Mouse (Mus musculus) splenic B cell, adult 2 months (primary cell): ENCODE results near the gene 4930415O20Rik.
A peak's percentile ranks its signal among the peaks of the same experiment; 100 is the strongest.

Source experiments
- DNase-seq: peaks from one replicate; pipeline ENCODE4 v3.0.0-alpha.2; 2011; ENCODE audit warnings: low read depth, low spot score
- H3K27me3 ChIP-seq: 2 replicates; pipeline ENCODE4 v1.6.1; 2012; ENCODE audit warnings: mild to moderate bottlenecking, low read length, moderate library complexity, mixed read lengths; ENCODE audit not compliant: control insufficient read depth, poor library complexity, insufficient read depth, severe bottlenecking
- H3K36me3 ChIP-seq: 2 replicates; pipeline ENCODE4 v1.6.1; 2012; ENCODE audit warnings: mild to moderate bottlenecking, low read length, moderate library complexity, mixed read lengths; ENCODE audit not compliant: control insufficient read depth, poor library complexity, insufficient read depth, severe bottlenecking

Gene 4930415O20Rik

GRCm38 (mm10) chr15:98606739-98607138 is 35.9 kb downstream of the 4930415O20Rik start:
- H3K27me3 ChIP-seq, result peaks cover 5% of the 10 kb centered on the region; the same call in 1 of the 2 replicates
- no peak for DNase-seq
- no peaks in the 10 kb centered on the region for H3K36me3 ChIP-seq

DNA sequence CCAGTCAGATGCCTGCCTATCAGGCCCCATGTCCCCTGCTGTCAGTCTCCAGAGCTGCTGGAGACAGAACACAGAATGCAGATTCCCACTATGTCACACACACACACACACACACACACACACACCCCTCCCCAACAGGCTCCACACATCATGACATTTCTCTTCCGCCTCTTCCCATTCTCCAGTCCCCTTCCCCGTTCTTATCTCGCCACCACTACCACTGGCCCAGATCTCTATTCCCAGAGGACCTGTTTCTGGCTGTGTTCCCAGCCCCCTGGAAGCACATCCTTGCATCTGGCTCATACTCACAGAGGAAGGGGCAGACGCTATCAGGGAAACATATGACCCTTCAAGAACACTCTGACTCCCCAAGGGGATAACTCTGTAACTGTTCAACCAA is 36.8 kb downstream of the 4930415O20Rik start:
- H3K36me3 ChIP-seq, result no peaks in the 10 kb centered on the region
- no peak for DNase-seq
- H3K27me3 ChIP-seq, result peaks cover 5% of the 10 kb centered on the region; the same call in 1 of the 2 replicates

DNA sequence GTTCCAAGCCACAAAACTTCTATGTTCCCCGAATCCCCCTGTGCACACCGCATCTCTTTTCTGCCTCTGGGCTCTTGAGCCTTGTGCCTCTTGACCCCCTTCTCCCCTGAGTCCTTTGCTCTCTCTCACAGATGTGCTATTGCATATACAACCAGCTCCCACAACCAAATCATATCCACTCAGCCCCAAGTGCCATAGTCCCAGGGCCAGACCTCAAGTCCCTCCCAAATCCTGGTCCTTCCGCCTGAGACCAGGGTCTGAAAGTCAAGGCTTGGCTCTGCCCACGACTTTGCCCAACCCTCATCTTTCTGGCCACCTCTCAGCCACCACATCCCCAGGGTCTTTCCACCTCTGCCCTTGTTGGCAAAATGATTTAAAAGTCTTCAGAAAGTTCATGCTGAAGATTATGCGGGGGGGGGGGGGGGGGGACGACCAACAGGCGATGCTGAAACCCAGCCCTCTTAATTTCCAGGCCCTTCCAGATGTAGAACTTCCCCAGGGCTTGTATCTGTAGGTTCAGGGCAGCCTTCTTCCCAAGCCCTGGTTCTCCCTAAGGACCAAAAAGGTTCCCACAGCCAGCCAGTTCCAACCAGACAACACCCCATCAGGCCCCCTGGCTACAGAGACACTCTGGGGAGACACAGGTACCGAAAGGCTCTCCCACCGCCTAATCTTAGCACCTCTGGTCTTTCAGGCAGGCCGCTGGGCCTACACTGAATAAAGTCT is 37.4 kb downstream of the 4930415O20Rik start:
- Histone ChIP-seq H3K27me3 (peaks cover 5% of the 10 kb centered on the region; the same call in 1 of the 2 replicates), H3K36me3 (no peaks in the 10 kb centered on the region)
- no peak for DNase-seq

DNA sequence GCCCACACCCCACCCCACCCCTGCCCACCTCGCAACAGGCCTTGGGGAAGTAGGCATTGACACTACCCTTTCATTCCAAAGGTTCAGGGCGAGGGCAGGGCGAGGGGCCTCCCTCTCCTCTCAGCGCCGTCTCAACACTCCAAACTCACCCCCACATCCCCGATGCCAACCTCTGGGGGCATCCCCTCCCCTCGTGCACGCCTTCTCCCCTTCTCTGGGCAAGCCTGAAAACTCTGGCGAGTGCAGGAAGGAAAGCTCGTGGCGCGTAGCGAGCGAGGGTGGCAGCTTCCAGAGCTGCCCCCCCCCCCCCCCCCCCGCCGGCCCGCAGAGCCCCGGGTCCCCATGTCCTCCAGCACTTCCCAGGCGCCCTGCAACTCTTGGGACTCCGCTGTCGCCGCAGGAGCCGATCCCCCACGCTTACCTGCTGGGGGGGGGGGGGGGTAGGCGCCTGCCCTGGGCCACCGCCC is 38.0 kb downstream of the 4930415O20Rik start:
- DNase-seq, result peak; percentile 18
- peaks cover 5% of the 10 kb centered on the region; the same call in 1 of the 2 replicates for H3K27me3 ChIP-seq
- H3K36me3 ChIP-seq, result no peaks in the 10 kb centered on the region

DNA sequence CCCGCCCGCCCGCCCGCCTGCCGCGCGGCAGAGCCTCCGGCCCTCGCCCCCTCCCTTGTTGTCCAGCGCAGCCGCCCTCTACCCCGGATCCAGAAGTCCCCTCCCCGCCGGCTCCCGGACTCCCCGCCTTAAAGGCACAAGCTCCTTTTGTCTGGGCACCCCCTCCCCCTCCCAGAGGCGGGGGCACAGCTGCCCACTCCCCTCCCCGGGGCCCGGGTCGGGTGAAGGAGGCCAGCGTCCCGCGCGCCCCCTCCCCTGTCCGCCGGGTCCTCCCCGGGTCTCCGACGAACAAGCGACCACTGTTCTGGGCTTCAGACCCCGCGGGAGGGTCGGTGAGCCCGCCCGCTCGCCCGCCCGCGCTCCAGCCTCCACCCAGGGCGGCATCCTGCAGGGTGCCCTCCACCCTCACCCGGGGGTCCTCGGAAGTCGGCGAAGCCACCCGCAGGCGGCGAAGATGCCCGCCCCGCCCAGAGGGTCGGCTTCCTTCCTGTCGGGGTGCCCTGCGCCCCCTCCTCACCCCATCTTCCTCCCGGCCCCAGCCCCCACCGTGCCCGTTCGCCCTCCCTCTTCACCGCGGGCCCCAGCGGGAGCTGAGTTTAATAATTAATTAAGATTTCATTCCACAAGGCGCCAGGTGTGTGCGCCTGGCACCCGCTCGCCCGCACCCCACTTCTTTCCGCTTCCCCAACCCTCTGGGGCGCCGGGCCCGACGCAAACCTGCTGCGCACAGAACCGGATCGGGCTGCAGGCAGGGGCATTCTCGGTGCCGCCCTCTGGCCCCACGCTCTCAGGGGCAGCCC is 38.7 kb downstream of the 4930415O20Rik start, which contains the start of gene Adcy6:
Gene Adcy6 (minus strand): TSS at position 746 of the 800 bp plus-strand sequence.
- DNase-seq, result peak; percentile 36
- Histone ChIP-seq H3K27me3 (peaks cover 5% of the 10 kb centered on the region; the same call in 1 of the 2 replicates), H3K36me3 (no peaks in the 10 kb centered on the region)

DNA sequence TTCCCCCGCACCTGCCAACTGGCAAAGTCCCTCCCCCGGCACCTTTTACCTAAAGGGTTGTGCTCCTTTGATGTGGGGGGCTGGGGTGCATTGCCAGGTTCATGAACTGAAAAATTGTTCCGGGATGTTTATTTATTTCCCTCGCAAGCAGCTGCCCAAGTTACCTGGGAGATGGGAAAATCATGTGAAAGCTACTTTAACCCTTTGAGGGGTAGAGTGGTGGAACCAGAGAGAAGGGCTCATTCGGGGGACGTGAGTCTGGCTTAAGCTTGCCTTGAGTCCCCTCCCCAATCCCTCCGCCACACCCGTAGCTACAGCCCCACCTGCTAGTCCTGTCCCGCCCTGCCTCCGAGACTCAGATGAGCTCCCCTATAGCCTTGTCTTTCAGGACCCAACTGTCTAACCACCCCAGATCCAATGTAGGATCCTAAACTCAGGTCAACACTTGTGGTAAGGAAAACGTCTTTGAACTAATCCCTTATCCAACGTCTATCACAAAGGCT is 39.4 kb downstream of the 4930415O20Rik start:
- Histone ChIP-seq H3K27me3 (peaks cover 5% of the 10 kb centered on the region; the same call in 1 of the 2 replicates), H3K36me3 (no peaks in the 10 kb centered on the region)
- DNase-seq, result no peak

- DNase-seq, result no peak
Observed at GRCm38 (mm10) chr15:98612229-98612628, 41.4 kb downstream of the 4930415O20Rik start.

GRCm38 (mm10) chr15:98614551-98614950 is 43.7 kb downstream of the 4930415O20Rik start:
- no peak for DNase-seq

More at GRCm38 (mm10) chr15:98612229-98612628, 41.4 kb downstream of the 4930415O20Rik start:
- Histone ChIP-seq H3K36me3 (no peaks in the 10 kb centered on the region), H3K27me3 (peaks cover 5% of the 10 kb centered on the region; the same call in 1 of the 2 replicates)

GRCm38 (mm10) chr15:98614971-98615370 is 44.2 kb downstream of the 4930415O20Rik start:
- no peak for DNase-seq
- no peaks in the 10 kb centered on the region for H3K36me3 ChIP-seq
- H3K27me3 ChIP-seq, result 0 out of 2 replicates have a peak, but pooled peaks cover 1% of the 10 kb centered on the region

More at GRCm38 (mm10) chr15:98614551-98614950, 43.7 kb downstream of the 4930415O20Rik start:
- no peaks in the 10 kb centered on the region for H3K36me3 ChIP-seq
- peaks cover 2% of the 10 kb centered on the region; the same call in 1 of the 2 replicates for H3K27me3 ChIP-seq

DNA sequence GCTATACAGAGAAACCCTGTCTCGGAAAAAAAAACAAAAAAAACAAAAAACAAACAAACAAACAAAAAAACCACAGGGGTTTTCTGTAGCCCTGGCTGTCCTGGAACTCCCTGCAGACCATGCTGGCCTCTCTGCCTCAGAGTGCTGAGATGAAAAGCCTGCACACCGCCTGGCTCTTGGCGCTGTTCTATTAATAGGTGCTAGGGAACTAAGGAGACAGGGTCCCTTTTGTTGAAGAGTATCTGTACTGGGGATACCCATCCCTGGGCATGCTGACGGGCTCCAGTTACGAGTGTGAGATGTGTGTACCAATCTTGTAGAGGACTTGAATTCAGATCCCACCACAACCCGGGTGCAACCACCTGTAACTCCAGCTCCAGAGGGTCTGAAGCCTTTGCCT is 44.9 kb downstream of the 4930415O20Rik start:
- Histone ChIP-seq H3K36me3 (no peaks in the 10 kb centered on the region), H3K27me3 (0 out of 2 replicates have a peak, but pooled peaks cover 1% of the 10 kb centered on the region)
- no peak for DNase-seq

GRCm38 (mm10) chr15:98616362-98617175 is 45.8 kb downstream of the 4930415O20Rik start:
- Histone ChIP-seq H3K27me3 (0 out of 2 replicates have a peak, but pooled peaks cover 1% of the 10 kb centered on the region), H3K36me3 (no peaks in the 10 kb centered on the region)
- peak; percentile 5 for DNase-seq

DNA sequence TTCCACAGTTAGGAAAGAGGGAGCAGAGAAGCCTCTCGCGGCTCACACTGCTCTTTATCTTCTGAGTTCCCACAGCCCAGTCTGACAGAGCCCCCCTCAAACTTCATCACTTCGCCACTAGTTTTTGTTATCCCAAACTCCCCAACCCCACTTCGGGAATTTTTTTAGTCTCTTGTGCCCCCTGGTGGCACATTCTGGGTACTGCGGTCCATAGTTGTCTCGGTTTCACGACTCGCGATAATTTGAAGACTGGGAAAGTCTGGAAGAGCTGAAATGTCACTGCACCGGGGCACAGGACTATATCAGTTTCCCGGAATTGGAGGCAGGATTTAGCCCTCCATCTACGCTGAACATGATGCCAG is 46.4 kb downstream of the 4930415O20Rik start:
- no peaks in the 10 kb centered on the region for H3K36me3 ChIP-seq
- 0 out of 2 replicates have a peak, but pooled peaks cover 1% of the 10 kb centered on the region for H3K27me3 ChIP-seq
- DNase-seq, result peak; percentile 65

DNA sequence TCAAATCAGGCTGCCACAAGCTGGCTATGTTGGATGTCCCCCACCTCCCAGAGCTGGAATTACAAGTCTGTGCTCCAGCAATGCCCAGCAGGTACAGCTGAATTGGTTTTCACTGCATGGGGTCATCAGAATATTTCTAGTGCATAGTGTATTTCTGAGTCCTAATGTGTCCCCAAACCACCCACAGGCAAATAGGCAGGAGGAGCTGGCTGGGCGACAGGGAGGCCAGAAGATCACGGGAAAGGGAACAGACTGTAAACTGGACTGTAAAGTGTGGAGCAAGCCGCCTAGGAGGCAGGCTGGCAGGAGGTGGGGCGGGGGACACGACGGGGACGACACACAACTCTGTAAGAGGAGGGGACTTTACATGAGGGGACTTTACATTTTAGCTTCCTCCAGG is 51.4 kb downstream of the 4930415O20Rik start:
- Histone ChIP-seq H3K36me3 (no peaks in the 10 kb centered on the region; the same call in 1 of the 2 replicates), H3K27me3 (peaks cover 1% of the 10 kb centered on the region; the same call in 1 of the 2 replicates)
- no peak for DNase-seq

GRCm38 (mm10) chr15:98622721-98623120 is 51.9 kb downstream of the 4930415O20Rik start:
- DNase-seq, result no peak
- Histone ChIP-seq H3K27me3 (peaks cover 1% of the 10 kb centered on the region; the same call in 1 of the 2 replicates), H3K36me3 (no peaks in the 10 kb centered on the region; the same call in 1 of the 2 replicates)
